Mouse (Mus musculus): ENCODE data around the gene Mustn1. TPM values are rescaled to one million over a fixed set of nuclear protein-coding genes. Genes with fewer than 3 reads are reported as not detected.
A peak's percentile ranks its signal among the peaks of the same experiment; 100 is the strongest.

The Mustn1 gene
- total RNA-seq (2015; ENCODE audit: low replicate concordance) = 1.3 TPM in 1 of 2 replicates, not detected in the other
- not detected in 2 replicates for total RNA-seq (2017; ENCODE audit: low replicate concordance)

GRCm38 (mm10) chr14:30878958-30879571 lies at the start of gene Mustn1:
TSS of gene Mustn1 (plus strand) at chr14:30879200.
- ATAC-seq (replicated peaks; ENCODE audit: low FRiP score, poor library complexity, severe bottlenecking) = no peak

- no peak for ATAC-seq (replicated peaks; ENCODE audit: low FRiP score, poor library complexity, severe bottlenecking)
Observed at GRCm38 (mm10) chr14:30837416-30837996, 41.5 kb upstream of the Mustn1 start.

- no peak for ATAC-seq (replicated peaks; ENCODE audit: low FRiP score, poor library complexity, severe bottlenecking)
Observed at GRCm38 (mm10) chr14:30843701-30844100, 35.3 kb upstream of the Mustn1 start.

GRCm38 (mm10) chr14:30850504-30850903 lies 28.5 kb upstream of the Mustn1 start:
- no peak for ATAC-seq (replicated peaks; ENCODE audit: low FRiP score, poor library complexity, severe bottlenecking)

GRCm38 (mm10) chr14:30852325-30852724 lies 26.7 kb upstream of the Mustn1 start:
- ATAC-seq (replicated peaks; ENCODE audit: low FRiP score, poor library complexity, severe bottlenecking) = no peak

GRCm38 (mm10) chr14:30855316-30855715 lies 23.7 kb upstream of the Mustn1 start:
- no peak for ATAC-seq (replicated peaks; ENCODE audit: low FRiP score, poor library complexity, severe bottlenecking)

GRCm38 (mm10) chr14:30856885-30857507 lies 22.0 kb upstream of the Mustn1 start:
- no peak for ATAC-seq (replicated peaks; ENCODE audit: low FRiP score, poor library complexity, severe bottlenecking)

- no peak for ATAC-seq (replicated peaks; ENCODE audit: low FRiP score, poor library complexity, severe bottlenecking)
Observed at GRCm38 (mm10) chr14:30857990-30858389, 21.0 kb upstream of the Mustn1 start.

- ATAC-seq (replicated peaks; ENCODE audit: low FRiP score, poor library complexity, severe bottlenecking) = no peak
Observed at GRCm38 (mm10) chr14:30861421-30862125, 17.4 kb upstream of the Mustn1 start.

- no peak for ATAC-seq (replicated peaks; ENCODE audit: low FRiP score, poor library complexity, severe bottlenecking)
Observed at GRCm38 (mm10) chr14:30862368-30862767, 16.6 kb upstream of the Mustn1 start.

- no peak for ATAC-seq (replicated peaks; ENCODE audit: low FRiP score, poor library complexity, severe bottlenecking)
Observed at GRCm38 (mm10) chr14:30865311-30865710, 13.7 kb upstream of the Mustn1 start.

GRCm38 (mm10) chr14:30867042-30867441 lies 12.0 kb upstream of the Mustn1 start:
- ATAC-seq (replicated peaks; ENCODE audit: low FRiP score, poor library complexity, severe bottlenecking) = peak; percentile 80

GRCm38 (mm10) chr14:30868826-30869225 lies 10.2 kb upstream of the Mustn1 start:
- ATAC-seq (replicated peaks; ENCODE audit: low FRiP score, poor library complexity, severe bottlenecking) = no peak

- ATAC-seq (replicated peaks; ENCODE audit: low FRiP score, poor library complexity, severe bottlenecking) = no peak
Observed at GRCm38 (mm10) chr14:30869391-30869801, 9.6 kb upstream of the Mustn1 start.

- no peak for ATAC-seq (replicated peaks; ENCODE audit: low FRiP score, poor library complexity, severe bottlenecking)
Observed at GRCm38 (mm10) chr14:30870206-30871147, 8.5 kb upstream of the Mustn1 start.

- no peak for ATAC-seq (replicated peaks; ENCODE audit: low FRiP score, poor library complexity, severe bottlenecking)
Observed at GRCm38 (mm10) chr14:30874095-30874700, 4.8 kb upstream of the Mustn1 start.

GRCm38 (mm10) chr14:30875130-30875865 lies 3.7 kb upstream of the Mustn1 start:
- ATAC-seq (replicated peaks; ENCODE audit: low FRiP score, poor library complexity, severe bottlenecking) = no peak

- ATAC-seq (replicated peaks; ENCODE audit: low FRiP score, poor library complexity, severe bottlenecking) = no peak
Observed at GRCm38 (mm10) chr14:30875955-30876354, 3.0 kb upstream of the Mustn1 start.
